Comparison of ENCODE assay signal across 8 mouse cellular contexts in genomic region chr6:59426534-59426885, GRCm38 (mm10). TPM values are rescaled to one million over a fixed set of nuclear protein-coding genes. Genes with fewer than 3 reads are reported as not detected.
DNase-seq lines count a peak whose midpoint lies in the region; ATAC-seq and TF ChIP-seq lines count a peak whose summit lies in the region.

No protein-coding gene starts in this region.

- peak overlapping the region; percentile 62 for H3K27ac ChIP-seq in left cerebral cortex, adult 2 months
- H3K27ac ChIP-seq in intestine, postnatal 0 days (ENCODE audit: low read depth, low read length), result peak overlapping the region; percentile 90; the same call in 1 of the 2 replicates

- H3K9ac ChIP-seq in intestine, postnatal 0 days (ENCODE audit: low read depth, low read length), result peak overlapping the region; percentile 54; the same call in 1 of the 2 replicates

- TF ChIP-seq POLR2A in myocyte (IDR thresholded peaks at IDR 0.05; ENCODE audit: insufficient read length, low read depth), result no peak

- TF ChIP-seq CTCF in left cerebral cortex, adult 2 months (IDR thresholded peaks at IDR 0.05), result no peak
- TF ChIP-seq CTCF in intestine, postnatal 0 days (IDR thresholded peaks at IDR 0.05; ENCODE audit: low read depth), result no peak

- no peaks in the 10 kb centered on the region for H3K27me3 ChIP-seq in intestine, postnatal 0 days (replicated peaks; ENCODE audit: control insufficient read depth, insufficient read depth, low read length)
- no peaks in the 10 kb centered on the region for H3K27me3 ChIP-seq in myocyte (ENCODE audit: control insufficient read depth, insufficient read depth, insufficient read length)

- H3K36me3 ChIP-seq in intestine, postnatal 0 days (ENCODE audit: control insufficient read depth, insufficient read depth), result no peaks in the 10 kb centered on the region
- no peaks in the 10 kb centered on the region for H3K36me3 ChIP-seq in myocyte (ENCODE audit: control insufficient read depth, insufficient read depth)

- peak overlapping the region; percentile 81 for H3K4me2 ChIP-seq in intestine, postnatal 0 days (replicated peaks; ENCODE audit: low read depth)
- H3K4me2 ChIP-seq in myocyte (ENCODE audit: low read depth), result peak overlapping the region; percentile 63

- H3K4me3 ChIP-seq in left cerebral cortex, adult 2 months, result peak overlapping the region; percentile 69
- H3K4me3 ChIP-seq in intestine, postnatal 0 days (ENCODE audit: low read depth, low read length), result peak overlapping the region; percentile 54
- H3K4me3 ChIP-seq in myocyte, result no peak overlapping the region

- H3K9me3 ChIP-seq in intestine, postnatal 0 days (ENCODE audit: control insufficient read depth), result no peaks in the 10 kb centered on the region

- no peaks in the 10 kb centered on the region for H3K4me1 ChIP-seq in intestine, postnatal 0 days (replicated peaks; ENCODE audit: control insufficient read depth, insufficient read depth, low read length)

- intact Hi-C loops in left cerebral cortex, adult 2 months (cut with DNase I), result no loop called here
- intact Hi-C loops in left cerebral cortex, postnatal 4 days (cut with DNase I), result no loop called here
- intact Hi-C loops in left cerebral cortex, postnatal 10 days (cut with DNase I), result loop anchor here (10.0 kb wide), 1 partner anchor 172 kb away; no protein-coding TSS in a partner anchor

- ATAC-seq in erythroid progenitor cell, adult 5-6 weeks (replicated peaks; ENCODE audit: low FRiP score, poor library complexity, severe bottlenecking), result peak; percentile 34; the same call in 1 of the 2 replicates
- ATAC-seq in intestine, postnatal 0 days, result peak; percentile 5; the same call in 1 of the 2 replicates

- no peak for DNase-seq in left cerebral cortex, adult 2 months (ENCODE audit: extremely low spot score in 1 of 2, low spot score in 2 of 2)
- no peak for DNase-seq in left cerebral cortex, postnatal 4 days
- DNase-seq in left cerebral cortex, postnatal 10 days (ENCODE audit: extremely low spot score in 1 of 2, low spot score in 2 of 2), result no peak
- DNase-seq in layer of hippocampus, postnatal 36 days, result no peak
- no peak for DNase-seq in right cerebral cortex, postnatal 4 days

- no peaks in the 10 kb centered on the region for H3K79me2 ChIP-seq in myocyte (ENCODE audit: control insufficient read depth, insufficient read depth)

- no peak overlapping the region for H3ac ChIP-seq in myocyte (ENCODE audit: control insufficient read depth, insufficient read length)

- WGBS in intestine, postnatal 0 days, result 39% methylated on average over 3 of the region's 3 CpGs

TF ChIP-seq in myocyte, 11 proteins besides CTCF, POLR2A, EP300 and RAD21:
- TF ChIP-seq REST (IDR thresholded peaks at IDR 0.05; ENCODE audit: insufficient read depth, insufficient read length) (no peak), CEBPB (IDR thresholded peaks at IDR 0.05; ENCODE audit: insufficient read depth, poor library complexity, severe bottlenecking) (no peak), MYOG (IDR thresholded peaks at IDR 0.05; ENCODE audit: control insufficient read depth in 1 of 3, insufficient read depth in 1 of 3, insufficient read length in 2 of 3, low read depth in 2 of 3) (no peak), SRF (IDR thresholded peaks at IDR 0.05; ENCODE audit: control insufficient read depth, insufficient read length, low read depth) (no peak), TCF3 (IDR thresholded peaks at IDR 0.05; ENCODE audit: insufficient read length, low read depth) (no peak), TCF12 (IDR thresholded peaks at IDR 0.05; ENCODE audit: insufficient read depth, poor library complexity, severe bottlenecking) (no peak), USF1 (IDR thresholded peaks at IDR 0.05; ENCODE audit: low read depth) (no peak), MAX (IDR thresholded peaks at IDR 0.05; ENCODE audit: low read depth) (no peak), MYOD1 (IDR thresholded peaks at IDR 0.05; ENCODE audit: control insufficient read depth in 1 of 3, insufficient read length in 2 of 3, low read depth in 2 of 3) (no peak), POLR2AphosphoS2 (IDR thresholded peaks at IDR 0.05; ENCODE audit: insufficient read length, low read depth) (no peak), E2F4 (IDR thresholded peaks at IDR 0.05; ENCODE audit: insufficient read depth) (no peak)

RNA-seq across cellular contexts. Expression of gene Gprin3, which starts 0.4 kb away (rescaled TPM):
- 10 to 100 TPM in 1 of 2 experiments, 1 to 10 TPM in 1; 8.0 to 10.9 TPM for total RNA-seq in left cerebral cortex, adult 2 months (2021)
- total RNA-seq in left cerebral cortex, postnatal 4 days (2021), result 10 to 100 TPM; 16.8 to 18.7 TPM
- total RNA-seq in erythroid progenitor cell, adult 5-6 weeks (2015; ENCODE audit: low replicate concordance), result 0.36 and 1.3 TPM in 2 replicates
- total RNA-seq in erythroid progenitor cell, adult 5-6 weeks (2017; ENCODE audit: low replicate concordance), result 0.08 and 0.51 TPM in 2 replicates
- 5.3 and 6.2 TPM in 2 replicates for polyA plus RNA-seq in intestine, postnatal 0 days (2015; fragmentation: Nextera tagmentation; extraction: Ambion mirVana)
- 0.13 TPM for polyA plus RNA-seq in myocyte (2012; fragmentation: generic; extraction: Trizol)
- 10 to 100 TPM; 16.8 to 18.3 TPM for total RNA-seq in left cerebral cortex, postnatal 10 days (2021)
- total RNA-seq in layer of hippocampus, postnatal 36 days (2021), result 10 to 100 TPM in 1 of 2 experiments, 1 to 10 TPM in 1; 9.7 to 11.1 TPM
